Mouse (Mus musculus): ENCODE measurements around the gene Fam13c.

The Fam13c gene

DNA sequence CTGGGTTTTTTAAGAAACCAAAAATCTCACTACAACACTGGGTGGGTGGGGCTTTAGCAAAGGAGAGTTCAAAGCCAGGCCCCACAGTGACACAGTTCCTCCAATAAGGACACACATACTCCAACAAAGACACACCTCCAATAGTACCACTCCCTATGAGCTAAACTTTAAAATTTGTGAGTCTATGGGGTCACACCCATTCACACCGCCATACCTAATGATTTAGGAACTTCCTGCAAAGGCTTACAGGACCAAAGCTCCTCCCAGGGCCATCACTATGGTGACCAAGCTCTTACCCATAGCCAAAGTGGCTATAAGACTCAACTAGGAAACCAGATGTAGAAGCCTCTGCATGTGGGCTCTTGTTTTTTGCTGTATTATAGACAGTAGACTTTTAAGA lies 30.6 kb downstream of the Fam13c start:
- DNase-seq, result no peak

DNA sequence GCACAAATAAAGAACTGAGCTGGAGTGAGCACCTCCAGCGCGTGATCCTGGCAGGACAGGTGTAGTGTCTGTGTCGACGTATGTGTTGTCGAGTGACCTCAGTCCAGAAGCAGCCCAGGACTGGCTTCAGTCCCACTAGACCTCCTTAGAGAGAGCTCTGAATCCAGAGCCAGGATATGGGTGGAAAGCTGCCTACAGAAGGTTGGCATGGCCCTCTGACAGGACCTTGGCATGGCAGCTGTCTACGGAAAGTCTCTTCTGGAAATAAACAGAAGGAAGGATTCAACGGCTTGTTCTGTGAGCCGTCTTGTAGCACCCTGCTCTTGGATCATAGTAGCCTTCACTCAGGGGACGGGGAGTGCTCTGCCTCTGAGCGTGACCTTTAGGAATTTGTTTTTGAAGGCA lies 37.5 kb downstream of the Fam13c start:
- DNase-seq, result no peak

DNA sequence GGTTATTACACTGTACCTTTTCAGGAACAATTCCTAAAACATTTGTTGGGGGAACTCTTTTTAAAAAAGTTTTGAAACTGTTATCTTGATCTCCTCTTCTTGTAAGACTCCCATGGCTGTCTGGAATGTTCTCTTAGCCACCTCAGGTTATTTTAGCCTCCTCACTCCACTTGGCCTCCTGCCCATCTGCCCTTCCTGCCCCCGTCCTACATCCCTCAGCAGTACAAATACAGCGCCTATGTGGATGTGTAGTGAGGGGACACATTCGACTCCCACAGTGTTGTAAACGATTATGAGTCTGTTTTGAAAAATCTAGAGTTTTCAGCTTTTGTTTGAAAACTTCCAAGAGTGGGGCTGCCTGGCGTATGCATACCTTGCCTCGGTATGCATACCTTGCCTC lies 43.5 kb downstream of the Fam13c start:
- no peak for DNase-seq

DNA sequence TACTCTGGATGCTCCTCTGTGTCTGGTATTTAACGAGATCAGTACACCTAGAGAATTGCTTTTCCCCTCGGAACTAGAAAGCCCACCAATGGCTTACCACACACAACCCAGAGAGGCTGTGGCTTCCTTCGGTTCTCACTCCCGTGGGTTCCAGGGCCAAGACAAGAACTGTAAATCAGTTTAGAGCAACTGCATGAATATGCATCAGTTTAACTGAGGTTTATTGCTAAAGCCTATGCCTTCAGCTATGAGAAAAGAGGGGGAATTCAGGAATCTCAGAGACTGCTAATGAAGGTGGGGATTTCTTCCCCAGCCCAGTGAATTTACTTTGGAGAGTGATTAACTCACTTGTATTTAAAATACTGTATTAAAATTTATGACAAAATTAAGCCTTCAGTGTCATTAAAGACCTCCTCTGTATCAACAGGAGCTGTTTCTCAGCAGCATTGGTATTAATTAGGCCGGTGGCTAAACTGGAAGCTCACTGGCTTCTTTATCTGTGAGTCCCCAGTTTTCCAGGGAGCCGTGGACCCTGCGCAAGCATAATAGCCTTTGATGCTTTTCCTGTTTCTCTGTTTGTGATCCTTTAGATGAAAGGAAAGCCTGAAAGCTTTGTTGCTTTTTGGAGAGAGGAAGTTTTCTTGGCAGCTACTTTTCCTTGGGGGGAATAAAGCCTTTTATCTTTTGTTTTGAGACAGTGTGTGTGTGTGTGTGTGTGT lies 44.4 kb downstream of the Fam13c start:
- DNase-seq, result no peak

DNA sequence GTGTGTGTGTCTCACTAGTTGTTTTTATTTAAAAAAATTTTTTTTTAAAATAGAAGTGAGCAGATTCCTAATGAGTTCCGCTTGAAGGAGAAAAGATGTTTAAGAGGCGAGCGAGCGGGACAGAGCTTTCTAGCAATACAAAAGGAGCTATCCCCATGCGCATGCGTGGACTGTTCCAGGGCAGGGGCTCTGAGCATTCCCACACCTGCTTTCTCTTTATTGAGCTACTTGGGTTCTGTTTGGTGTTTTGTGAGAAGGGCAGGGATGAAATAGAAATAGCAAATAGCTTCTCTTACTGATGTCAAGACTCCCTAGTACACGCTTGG lies 45.0 kb downstream of the Fam13c start:
- DNase-seq, result no peak

DNA sequence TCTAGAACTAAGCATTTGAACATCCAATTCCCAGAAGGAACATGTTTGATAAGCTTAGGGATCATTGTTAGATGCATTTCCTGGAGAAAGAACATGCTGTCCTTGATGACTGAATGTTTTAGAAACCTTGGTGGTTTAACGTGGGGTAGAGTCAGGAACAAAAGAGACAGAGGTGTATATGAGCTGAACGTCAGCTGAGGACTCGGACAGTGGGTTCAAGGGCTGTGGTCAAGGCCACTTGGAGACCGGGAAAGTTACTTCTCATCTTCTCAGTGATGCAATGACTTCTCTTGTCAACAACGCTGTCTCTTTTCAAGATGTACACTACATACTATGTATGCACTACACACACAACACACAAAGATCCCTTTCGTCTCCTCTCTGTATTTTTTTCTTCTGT lies 46.4 kb downstream of the Fam13c start:
- DNase-seq, result no peak

DNA sequence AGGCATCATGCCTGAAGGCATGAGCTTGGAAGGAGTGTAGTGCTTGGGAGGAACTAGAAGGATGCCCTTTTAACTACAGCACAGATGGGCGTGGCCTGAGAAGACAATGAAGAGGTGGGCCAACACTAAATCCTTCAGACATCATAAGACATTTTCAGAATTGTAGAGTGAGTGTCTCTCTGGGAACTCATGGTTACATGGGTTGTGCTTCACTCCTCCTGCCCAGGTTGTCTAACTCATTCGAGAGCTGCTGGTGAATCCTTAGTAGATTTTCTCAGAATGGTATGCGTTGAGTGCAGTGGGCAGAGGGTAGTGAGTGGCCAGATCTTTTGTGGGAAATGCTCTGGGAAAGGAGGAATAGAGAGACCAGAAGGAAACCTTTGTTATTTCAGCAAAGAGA lies 53.6 kb downstream of the Fam13c start:
- no peak for DNase-seq

DNA sequence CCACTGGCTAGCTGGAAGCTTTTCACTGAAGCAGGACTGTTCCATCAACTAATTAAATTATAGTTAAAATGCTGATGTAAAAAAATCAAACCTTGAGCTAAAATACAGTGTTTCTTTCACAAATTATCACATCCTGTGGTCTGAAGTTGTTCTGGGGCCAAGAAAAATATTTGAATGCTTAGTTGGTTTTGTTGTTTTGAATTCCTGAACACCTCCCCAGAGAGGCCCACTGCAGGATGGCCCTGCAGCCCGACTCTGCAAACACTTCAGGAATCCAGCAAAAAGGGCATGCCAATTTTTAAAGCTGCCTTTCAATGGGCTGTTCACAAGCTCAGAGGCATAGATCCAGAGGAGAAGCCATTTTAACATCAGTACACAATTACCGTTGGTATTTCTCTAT lies 54.2 kb downstream of the Fam13c start:
- no peak for DNase-seq

DNA sequence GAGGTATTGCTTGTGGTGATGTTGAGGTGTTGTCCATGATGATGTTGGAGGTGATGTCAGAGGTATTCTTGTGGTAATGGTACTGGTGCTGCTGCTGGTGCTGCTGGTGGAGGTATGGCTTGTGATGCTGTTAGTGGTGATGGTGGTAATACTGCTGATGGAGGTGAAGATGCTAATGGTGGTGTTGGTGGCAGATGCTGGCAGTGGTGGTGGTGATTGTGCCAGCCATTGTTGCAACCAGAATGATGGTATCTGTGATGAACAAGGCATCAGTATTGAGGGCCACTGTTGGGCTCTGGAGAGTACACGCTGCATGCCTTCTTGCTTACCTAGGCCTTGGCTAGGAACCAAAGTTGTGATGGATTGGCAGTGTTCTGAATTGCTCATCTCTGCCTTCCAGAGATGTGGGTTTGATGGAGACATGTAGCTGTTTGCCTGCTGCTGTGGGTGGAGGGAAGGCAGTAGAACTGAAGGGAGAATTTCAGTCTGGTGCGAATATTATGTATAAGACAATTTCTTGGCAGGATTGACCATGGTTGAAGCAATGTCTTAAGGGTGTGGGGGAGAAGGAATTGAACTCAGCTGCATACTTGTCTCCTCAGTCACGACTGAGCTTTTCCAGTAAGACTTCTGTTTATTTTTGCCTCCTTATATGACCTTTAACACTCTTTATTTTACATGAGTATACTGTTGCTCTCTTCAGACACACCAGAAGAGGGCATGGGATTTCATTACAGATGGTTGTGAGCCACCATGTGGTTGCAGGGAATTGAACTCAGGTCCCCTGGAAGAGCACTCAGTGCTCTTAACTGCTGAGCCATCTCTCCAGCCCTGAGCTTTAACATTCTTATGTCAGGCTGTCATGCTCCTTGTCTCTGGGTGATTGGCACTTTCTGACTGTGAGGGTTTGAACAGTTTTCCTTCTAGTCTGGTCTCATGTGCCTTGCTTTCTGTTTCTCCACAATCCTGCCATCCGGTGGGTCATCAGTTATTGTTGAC lies 55.1 kb downstream of the Fam13c start:
- no peak for DNase-seq

DNA sequence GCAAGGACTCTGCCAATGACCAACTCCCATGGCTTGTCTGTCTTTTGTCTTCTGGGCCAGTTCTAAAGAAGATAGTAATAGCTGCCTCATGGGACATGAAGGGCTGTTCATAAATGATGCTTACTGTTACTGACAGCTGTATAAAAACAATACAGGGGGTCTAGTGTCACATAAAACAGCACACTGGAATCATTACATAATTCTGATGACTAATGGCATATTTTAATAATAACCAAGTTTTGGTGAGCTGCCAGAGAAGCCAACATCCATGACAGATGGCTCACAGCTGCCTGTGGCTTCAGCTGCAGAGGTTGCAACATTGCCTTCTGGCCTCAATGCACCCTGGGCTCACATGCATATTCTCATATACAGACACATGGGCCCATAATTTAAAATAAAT lies 56.7 kb downstream of the Fam13c start:
- no peak for DNase-seq

DNA sequence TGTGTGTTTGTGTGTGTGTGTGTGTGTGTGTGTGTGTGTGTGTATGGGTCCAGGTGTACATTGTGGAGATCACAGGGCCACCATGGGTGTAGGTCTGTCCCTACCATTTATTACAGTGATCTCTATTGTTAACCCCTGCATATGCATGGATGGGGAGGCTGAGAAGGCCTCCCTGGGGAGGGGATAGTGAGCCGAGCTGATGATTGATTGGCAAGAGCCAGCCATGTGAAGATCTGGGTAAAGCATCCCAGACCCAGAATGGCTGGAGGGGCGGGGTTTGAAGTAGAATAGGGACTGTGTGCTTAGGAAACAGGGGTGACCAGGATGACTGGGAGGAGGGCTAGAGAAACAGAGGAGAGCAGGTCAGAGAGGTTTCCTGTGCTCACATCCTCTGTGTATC lies 58.0 kb downstream of the Fam13c start:
- DNase-seq, result no peak

DNA sequence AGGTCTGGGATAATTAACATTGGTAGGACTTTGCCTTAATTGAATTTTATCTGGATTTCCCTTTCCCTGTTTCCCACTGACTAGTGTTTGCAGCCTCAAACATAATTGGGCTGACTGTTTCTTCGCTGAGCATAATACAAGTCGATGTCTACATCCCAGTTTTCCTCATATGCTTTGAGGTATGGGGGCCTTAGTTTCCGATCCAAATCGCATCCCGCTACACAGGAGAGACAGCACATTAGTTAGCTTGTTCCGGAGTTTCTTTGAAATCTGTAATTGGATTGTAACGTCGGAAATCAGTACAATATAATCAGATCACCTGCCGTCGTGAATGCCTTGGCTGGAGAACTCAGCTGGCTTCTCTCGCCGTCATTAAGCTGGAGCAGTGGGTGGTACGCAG lies 59.0 kb downstream of the Fam13c start:
- no peak for DNase-seq

DNA sequence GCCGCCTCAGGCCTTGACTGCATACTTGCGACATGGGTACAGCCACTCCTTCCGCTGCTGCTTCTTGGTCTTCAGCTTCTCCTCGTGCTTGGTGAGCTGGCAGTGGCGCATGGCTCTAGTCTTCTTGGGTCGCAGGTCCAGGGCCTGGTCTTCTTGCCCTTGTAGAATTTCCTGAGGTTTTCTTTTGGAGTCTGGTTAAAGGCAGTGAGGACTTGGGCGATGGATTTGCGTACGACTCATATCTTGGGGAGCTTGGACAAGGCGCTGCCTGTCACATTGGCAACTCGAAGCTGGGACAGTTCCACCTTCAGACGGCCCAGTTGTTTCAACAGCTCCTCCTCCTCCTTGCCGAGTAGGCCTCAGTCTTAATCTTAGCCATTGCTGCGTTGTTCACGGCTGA lies 64.6 kb downstream of the Fam13c start:
- no peak for DNase-seq

DNA sequence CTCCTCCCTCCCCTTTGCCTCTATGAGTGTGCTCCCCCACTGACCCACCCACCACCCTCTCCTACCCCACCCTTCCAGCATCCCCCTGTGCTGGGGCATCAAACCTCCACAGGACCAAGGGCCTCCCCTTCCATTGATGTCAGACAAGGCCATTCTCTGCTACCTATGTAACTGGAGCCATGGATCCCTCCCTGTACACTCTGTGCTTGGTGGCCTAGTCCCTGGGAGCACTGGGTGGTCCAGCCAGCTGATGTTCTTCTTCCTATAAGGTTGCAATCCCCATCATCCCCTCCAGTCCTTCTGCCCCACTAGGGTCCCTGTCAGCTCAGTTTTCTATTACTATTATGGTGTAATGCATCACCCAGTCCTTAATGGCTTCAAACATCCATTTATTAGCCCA lies 65.1 kb downstream of the Fam13c start:
- DNase-seq, result no peak

DNA sequence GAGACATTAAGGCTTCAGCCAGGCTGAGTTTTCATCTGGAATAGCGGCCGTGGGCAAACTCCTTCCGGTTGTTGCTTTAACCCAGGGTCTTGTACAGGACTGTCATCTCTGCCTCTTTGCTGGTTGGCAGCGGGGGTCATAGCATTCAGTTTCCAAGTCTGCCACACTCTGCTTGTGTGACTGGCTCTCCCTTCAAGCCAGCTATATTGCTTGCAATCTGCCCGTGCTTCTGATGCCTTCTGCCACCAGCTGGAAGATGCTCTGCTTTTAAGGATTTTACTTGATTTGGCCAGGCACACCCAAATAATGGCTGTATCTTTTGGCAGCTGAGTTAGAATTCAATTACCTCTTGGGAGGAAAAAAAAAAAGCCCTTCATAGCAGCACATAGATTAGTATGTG lies 65.6 kb downstream of the Fam13c start:
- no peak for DNase-seq

DNA sequence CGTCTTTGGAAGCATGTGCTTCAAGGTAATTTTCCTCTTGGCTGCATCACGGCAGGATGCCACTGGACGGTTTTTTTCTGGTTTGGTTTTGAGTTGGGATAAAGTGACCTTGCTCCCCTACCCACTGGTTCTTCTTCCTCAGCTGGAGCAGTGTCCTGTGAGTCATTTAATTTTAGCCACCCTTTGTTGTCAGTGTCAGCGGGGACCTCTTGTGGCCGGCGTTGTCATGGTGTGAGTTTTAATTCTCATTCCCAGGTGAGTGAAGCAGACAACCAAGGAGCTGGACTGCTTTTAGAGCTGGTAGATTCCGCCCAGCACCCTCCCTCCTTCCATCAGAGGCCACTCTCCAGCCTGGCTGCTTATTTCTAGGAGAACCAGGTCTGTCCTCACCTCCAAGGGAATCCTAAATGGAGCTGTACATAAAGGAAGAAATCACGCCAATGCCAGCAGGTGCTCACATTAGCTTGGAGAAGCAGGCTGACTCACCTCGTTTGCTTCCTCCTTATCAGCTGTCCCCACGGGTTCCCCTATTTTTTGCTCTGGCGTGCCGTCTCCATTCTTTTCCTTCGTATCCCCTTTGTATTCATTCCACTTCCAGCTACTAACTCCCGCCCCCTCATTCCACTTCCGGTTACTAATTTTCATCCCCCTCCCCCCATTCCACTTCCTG lies 66.4 kb downstream of the Fam13c start:
- no peak for DNase-seq

DNA sequence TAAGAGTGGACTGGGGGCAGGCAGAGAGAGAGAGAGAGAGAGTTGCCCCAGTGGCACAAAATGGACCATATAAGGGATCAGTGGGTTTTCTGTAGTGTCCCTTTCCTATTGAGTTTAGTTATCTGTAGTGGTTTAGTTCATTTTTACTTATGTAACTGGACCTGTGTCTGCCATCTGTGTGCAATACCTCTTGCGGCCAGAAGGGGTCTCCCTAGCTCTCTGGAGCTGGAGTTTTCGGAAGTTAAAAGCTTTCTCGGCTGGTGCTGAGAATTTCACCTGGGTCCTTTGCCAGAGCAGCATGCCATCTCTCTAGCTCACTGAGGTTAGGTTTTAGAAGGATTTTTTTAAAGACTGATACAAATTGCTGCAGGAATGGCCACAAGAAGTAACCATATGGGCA lies 67.6 kb downstream of the Fam13c start:
- no peak for DNase-seq

DNA sequence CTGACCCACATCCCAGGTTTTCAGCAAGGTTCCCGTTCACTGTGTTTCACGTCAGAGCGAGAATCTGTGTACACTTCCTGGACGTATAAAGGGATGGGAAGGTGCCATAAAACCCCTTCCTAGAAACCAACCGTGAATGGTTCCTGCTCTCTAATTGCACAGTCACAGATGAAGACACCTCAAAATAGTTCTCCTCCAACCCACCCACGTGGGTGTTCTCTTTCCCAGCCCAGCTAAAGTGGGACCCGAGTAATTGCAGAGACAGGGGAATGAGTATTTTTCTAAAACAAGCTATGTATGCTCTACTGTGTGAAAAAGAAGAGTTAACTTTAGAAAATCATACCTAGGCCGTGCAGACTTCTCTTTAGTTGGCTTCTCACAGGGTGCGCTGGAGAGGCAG lies 74.6 kb downstream of the Fam13c start:
- no peak for DNase-seq

DNA sequence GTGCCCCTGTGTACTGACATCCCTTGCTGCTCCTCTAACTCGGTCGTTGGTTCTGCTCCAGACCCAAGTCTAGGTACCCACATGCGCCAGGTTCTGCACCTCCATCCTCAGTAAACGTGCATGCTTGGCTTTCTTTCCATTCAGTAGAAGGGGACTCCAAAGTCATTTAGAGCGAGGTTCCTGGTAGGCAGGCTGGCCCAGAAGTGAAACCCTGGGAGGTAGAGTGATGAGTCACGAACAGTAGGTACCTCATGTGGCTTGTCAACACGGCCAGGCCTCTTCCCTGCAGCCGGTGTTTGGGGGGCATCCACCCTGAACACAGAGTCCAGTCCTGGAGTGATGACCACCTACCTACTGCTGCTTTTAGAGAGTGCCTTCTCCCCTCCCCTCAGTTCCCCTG lies 76.4 kb downstream of the Fam13c start:
- DNase-seq, result no peak

DNA sequence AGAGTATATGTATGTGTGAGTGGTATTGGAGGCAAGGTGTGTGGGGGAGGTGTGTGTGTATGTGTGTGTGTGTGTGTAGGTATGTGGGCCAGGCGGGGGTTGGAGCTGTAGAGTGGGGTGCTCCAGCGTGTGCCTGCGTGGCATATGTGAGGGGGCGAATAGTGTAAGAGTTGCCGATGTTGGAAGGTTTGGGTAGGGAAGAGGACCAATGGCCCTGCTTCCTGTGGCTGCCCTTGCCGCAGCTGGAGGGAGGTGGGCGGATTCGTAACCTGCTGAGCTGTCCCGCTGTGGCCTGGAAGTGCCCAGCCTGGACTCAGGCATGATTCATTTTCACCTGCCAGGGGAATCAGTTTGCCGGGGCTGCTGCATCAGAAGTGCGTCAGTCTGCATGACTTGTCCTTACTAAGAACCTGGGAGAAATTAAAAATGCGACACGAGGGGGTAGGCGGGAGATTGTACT lies 79.4 kb downstream of the Fam13c start:
- DNase-seq, result no peak

DNA sequence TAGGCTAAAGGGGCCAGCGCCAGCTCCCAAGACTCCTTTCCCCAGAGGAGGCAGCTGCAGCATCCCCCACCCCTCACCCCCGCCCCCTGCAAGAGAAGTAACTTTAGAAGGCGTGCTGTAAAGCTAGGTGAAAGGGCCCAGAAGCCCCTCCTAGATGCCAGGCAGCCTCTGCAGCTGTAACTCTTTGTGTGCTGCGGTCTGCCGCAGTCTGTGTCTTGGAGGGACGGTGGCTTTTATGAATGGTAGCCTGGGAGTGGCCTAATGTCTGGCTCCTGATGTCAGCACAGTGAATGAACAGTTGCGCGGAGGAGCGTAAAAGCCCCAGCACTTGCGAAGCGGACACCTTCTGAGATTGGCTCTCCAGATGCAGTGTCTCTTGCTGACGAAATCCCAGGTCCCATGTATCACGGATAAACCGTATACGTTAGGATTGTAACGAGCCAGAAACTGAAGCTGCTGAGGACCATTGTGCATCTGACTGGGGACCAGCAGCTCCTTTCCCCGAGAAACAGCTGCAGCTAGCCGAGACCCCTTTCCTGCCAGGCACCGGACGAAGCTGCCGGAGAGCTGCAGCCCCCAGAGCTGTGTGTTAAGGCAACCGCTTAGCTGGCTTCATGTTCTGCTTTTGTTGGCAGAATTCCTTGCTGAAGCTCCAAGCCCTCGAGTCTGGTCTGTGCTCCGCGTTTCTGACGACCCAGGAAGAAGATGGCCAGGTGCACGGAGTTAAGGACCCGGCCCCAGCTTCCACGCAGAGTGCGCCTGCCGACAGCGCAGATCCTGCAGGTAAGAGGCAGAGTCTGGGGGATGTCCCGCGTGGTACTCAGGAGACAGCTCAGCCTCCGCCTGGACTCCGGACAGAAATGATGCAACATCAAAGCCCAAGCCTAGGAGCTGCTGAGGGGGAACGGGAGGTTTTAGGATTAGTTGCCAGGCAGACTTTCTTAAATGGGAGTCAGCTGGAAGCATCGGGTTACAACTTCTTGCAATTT lies 80.2 kb downstream of the Fam13c start:
- no peak for DNase-seq

DNA sequence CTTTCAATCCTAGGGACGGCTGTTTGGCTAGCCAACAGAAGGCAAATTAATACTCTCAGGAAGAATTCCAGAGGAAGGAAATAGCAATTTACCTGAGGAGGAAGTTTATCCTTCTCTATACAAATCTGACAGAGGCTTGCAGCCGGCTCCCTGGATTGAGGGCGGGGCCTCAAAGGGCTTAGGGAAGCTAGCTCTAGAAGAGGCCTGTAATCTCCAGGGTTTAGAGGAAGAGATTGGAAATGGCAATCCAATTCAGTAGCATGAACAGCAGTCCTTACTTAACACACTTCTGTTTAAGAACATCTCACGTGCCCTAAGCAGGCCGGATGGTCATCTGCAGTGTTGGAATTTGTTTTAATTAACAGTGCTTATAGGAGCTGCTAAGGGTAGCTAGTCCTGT lies 81.1 kb downstream of the Fam13c start:
- no peak for DNase-seq

All from B cell, adult 2 months (primary cell).